Mouse (Mus musculus): ENCODE data around the gene Nek3. TPM values are rescaled to one million over a fixed set of nuclear protein-coding genes. Genes with fewer than 3 reads are reported as not detected.
"Not testable (repeated sequence)": the region's sequence is repeated elsewhere in the genome, so short reads cannot be mapped to it uniquely, and the experiment has no call there.

Gene Nek3
- polyA plus RNA-seq, 1 experiment from 2014 or later = 8.8 TPM

- WGBS = 90% methylated on average over 4 of the region's 4 CpGs
- H3K36me3 ChIP-seq = 0 out of 2 replicates have a peak, but pooled peaks cover 15% of the 10 kb centered on the region
Measured at GRCm38 (mm10) chr8:22141836-22142385, 24.3 kb downstream of the Nek3 start.

GRCm38 (mm10) chr8:22136462-22136861, 29.8 kb downstream of the Nek3 start:
- not testable (repeated sequence) for ATAC-seq (ENCODE audit: low FRiP score, low read depth); H3K9ac ChIP-seq; H3K9me3 ChIP-seq; H3K27me3 ChIP-seq (replicated peaks); H3K36me3 ChIP-seq; H3K4me1 ChIP-seq; H3K4me2 ChIP-seq (replicated peaks); H3K27ac ChIP-seq; H3K4me3 ChIP-seq
- 88% methylated on average over 9 of the region's 9 CpGs for WGBS

More at GRCm38 (mm10) chr8:22141836-22142385, 24.3 kb downstream of the Nek3 start:
- ATAC-seq (ENCODE audit: low FRiP score, low read depth) = no peak
- Histone ChIP-seq H3K9me3 (no peaks in the 10 kb centered on the region), H3K27me3 (replicated peaks) (no peaks in the 10 kb centered on the region), H3K4me2 (replicated peaks) (no peak overlapping the region), H3K9ac (no peak overlapping the region), H3K4me3 (no peak overlapping the region), H3K27ac (no peak overlapping the region), H3K4me1 (no peaks in the 10 kb centered on the region)

DNA sequence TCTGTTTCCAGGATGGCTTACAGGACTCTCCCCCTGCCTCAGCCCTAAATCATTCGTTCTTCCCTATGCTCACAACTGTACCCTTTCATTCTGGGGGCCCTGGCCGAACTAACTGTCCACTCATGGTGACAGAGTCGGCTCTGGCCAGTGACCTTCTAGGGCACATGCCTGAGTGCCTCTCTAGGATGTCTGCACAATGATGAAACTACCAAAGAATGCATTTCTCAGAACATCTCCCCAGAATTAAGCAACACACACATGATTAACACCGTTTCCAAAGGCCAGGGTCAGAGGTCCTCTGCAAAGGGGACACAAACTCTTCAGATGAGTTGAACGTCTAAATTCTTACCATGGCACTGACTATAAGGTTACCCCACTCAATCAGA, 31.5 kb downstream of the Nek3 start:
- Histone ChIP-seq H3K4me2 (replicated peaks) (no peak overlapping the region), H3K27me3 (replicated peaks) (no peaks in the 10 kb centered on the region), H3K9me3 (no peaks in the 10 kb centered on the region), H3K36me3 (no peaks in the 10 kb centered on the region), H3K27ac (no peak overlapping the region), H3K4me1 (no peaks in the 10 kb centered on the region), H3K9ac (no peak overlapping the region), H3K4me3 (no peak overlapping the region)
- no peak for ATAC-seq (ENCODE audit: low FRiP score, low read depth)
- 83% methylated on average over 5 of the region's 5 CpGs for WGBS

DNA sequence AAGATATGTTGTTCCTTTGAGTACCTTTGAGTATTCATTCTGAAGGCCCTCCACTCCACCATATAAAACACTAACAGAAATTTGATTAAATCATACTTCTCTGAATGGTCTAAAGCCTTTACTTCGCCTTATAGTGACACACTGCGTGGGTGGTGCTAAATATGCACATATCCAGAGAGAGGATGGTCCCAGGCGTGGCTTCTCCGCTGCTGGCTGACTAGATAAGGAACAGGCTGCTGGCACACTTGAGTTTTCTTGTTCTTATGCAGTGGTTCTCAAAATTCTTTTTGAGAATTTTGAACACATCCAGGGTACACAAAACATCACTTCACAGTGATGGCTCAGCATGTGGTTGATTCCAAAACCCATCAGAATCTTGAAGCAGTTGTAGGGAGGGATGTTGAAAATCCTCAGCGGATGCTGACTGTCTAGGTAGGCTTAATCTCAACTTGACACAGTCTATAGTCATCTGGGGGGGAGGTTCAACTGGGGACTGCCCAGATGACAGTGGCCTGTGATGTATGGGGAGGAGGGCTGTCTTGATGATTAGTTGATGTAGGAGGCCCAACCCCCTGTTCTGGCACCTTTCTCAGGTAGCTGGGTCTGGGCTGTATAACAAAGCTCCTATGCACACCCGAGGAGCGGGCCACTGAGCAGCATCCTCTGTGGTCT, 32.0 kb downstream of the Nek3 start:
- H3K27ac ChIP-seq = no peak overlapping the region
- 93% methylated on average over 7 of the region's 7 CpGs for WGBS
- ATAC-seq (ENCODE audit: low FRiP score, low read depth) = no peak
- no peak overlapping the region for H3K4me2 ChIP-seq (replicated peaks)
- H3K9me3 ChIP-seq = no peaks in the 10 kb centered on the region
- H3K4me1 ChIP-seq = no peaks in the 10 kb centered on the region
- no peaks in the 10 kb centered on the region for H3K36me3 ChIP-seq
- H3K27me3 ChIP-seq (replicated peaks) = no peaks in the 10 kb centered on the region
- H3K9ac ChIP-seq = no peak overlapping the region
- H3K4me3 ChIP-seq = no peak overlapping the region

DNA sequence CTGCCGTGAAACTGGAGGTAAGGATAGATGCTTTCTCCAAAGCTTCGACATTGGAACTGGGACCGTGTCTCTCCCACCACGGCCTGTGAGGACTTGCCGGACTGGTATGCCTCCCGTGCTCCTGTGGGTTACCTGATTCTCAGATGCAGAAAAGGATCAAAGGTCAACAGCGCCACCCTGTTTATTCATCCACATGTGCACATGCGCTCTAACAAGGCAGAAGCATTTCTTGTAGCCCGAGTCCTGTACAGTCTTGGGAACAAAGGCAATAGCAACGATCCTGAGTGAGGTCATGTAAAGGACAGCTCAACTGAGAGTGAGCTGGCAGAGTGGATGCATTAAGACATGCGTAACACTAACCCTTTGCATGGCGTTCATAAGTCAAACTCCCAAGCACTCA, 34.2 kb downstream of the Nek3 start:
- Histone ChIP-seq H3K9me3 (no peaks in the 10 kb centered on the region), H3K4me1 (no peaks in the 10 kb centered on the region), H3K27me3 (replicated peaks) (no peaks in the 10 kb centered on the region), H3K9ac (no peak overlapping the region), H3K4me2 (replicated peaks) (no peak overlapping the region), H3K4me3 (no peak overlapping the region), H3K36me3 (peaks cover 9% of the 10 kb centered on the region), H3K27ac (no peak overlapping the region)
- 86% methylated on average over 12 of the region's 12 CpGs for WGBS
- no peak for ATAC-seq (ENCODE audit: low FRiP score, low read depth)

- H3K36me3 ChIP-seq = peaks cover 15% of the 10 kb centered on the region
- WGBS = 2% methylated on average over 29 of the region's 29 CpGs
- H3K4me2 ChIP-seq (replicated peaks) = peak within 1 kb of the TSS; percentile 73
- H3K4me1 ChIP-seq = peaks cover 7% of the 10 kb centered on the region; the same call in 1 of the 2 replicates
- no peaks in the 10 kb centered on the region for H3K27me3 ChIP-seq (replicated peaks)
- peak; percentile 76 for ATAC-seq (ENCODE audit: low FRiP score, low read depth)
- peak within 1 kb of the TSS; percentile 35 for H3K4me3 ChIP-seq
- no peak within 1 kb of the TSS for H3K9ac ChIP-seq
- H3K27ac ChIP-seq = no peak within 1 kb of the TSS
- H3K9me3 ChIP-seq = no peaks in the 10 kb centered on the region
Measured at GRCm38 (mm10) chr8:22124220-22125152, 41.7 kb downstream of the Nek3 start, which contains the start of gene Nek5. TSS of gene Nek5 (minus strand) at chr8:22125053.

GRCm38 (mm10) chr8:22107020-22107419, 59.2 kb downstream of the Nek3 start:
- Histone ChIP-seq H3K9ac (no peak overlapping the region), H3K4me2 (replicated peaks) (no peak overlapping the region), H3K4me1 (no peaks in the 10 kb centered on the region), H3K4me3 (no peak overlapping the region), H3K27me3 (replicated peaks) (no peaks in the 10 kb centered on the region), H3K9me3 (no peaks in the 10 kb centered on the region), H3K36me3 (no peaks in the 10 kb centered on the region), H3K27ac (no peak overlapping the region)
- no peak for ATAC-seq (ENCODE audit: low FRiP score, low read depth)
- 80% methylated on average over 4 of the region's 4 CpGs for whole genome bisulfite sequencing

GRCm38 (mm10) chr8:22091568-22091967, 74.7 kb downstream of the Nek3 start:
- ATAC-seq (ENCODE audit: low FRiP score, low read depth) = peak; percentile 44; the same call in 1 of the 2 replicates
- H3K9me3 ChIP-seq = no peaks in the 10 kb centered on the region
- WGBS = 51% methylated on average over 8 of the region's 8 CpGs

GRCm38 (mm10) chr8:22089226-22089625, 77.0 kb downstream of the Nek3 start:
- H3K9ac ChIP-seq = no peak overlapping the region
- H3K9me3 ChIP-seq = no peaks in the 10 kb centered on the region
- 89% methylated on average over 4 of the region's 4 CpGs for WGBS
- H3K27ac ChIP-seq = no peak overlapping the region
- H3K4me3 ChIP-seq = no peak overlapping the region
- no peaks in the 10 kb centered on the region for H3K4me1 ChIP-seq
- no peaks in the 10 kb centered on the region for H3K36me3 ChIP-seq
- no peak overlapping the region for H3K4me2 ChIP-seq (replicated peaks)
- no peaks in the 10 kb centered on the region for H3K27me3 ChIP-seq (replicated peaks)
- no peak for ATAC-seq (ENCODE audit: low FRiP score, low read depth)

More at GRCm38 (mm10) chr8:22091568-22091967, 74.7 kb downstream of the Nek3 start:
- no peak overlapping the region for H3K4me2 ChIP-seq (replicated peaks)
- no peak overlapping the region for H3K4me3 ChIP-seq
- no peaks in the 10 kb centered on the region for H3K4me1 ChIP-seq
- no peaks in the 10 kb centered on the region for H3K36me3 ChIP-seq
- no peaks in the 10 kb centered on the region for H3K27me3 ChIP-seq (replicated peaks)
- H3K27ac ChIP-seq = no peak overlapping the region
- H3K9ac ChIP-seq = no peak overlapping the region

- no peaks in the 10 kb centered on the region for H3K36me3 ChIP-seq
- H3K4me1 ChIP-seq = no peaks in the 10 kb centered on the region
- H3K4me3 ChIP-seq = no peak overlapping the region
- H3K27ac ChIP-seq = no peak overlapping the region
- ATAC-seq (ENCODE audit: low FRiP score, low read depth) = no peak
- no peaks in the 10 kb centered on the region for H3K9me3 ChIP-seq
- WGBS = 88% methylated on average over 9 of the region's 9 CpGs
- H3K9ac ChIP-seq = no peak overlapping the region
- no peak overlapping the region for H3K4me2 ChIP-seq (replicated peaks)
- no peaks in the 10 kb centered on the region for H3K27me3 ChIP-seq (replicated peaks)
Measured at GRCm38 (mm10) chr8:22079313-22080007, 86.8 kb downstream of the Nek3 start.

Measured in neural tube, embryonic 12.5 days (tissue).